Mouse (Mus musculus) hindbrain, postnatal 0 days (tissue): ENCODE measurements at regions not wholly inside any gene's neighbourhood (a gene's known extent, or its start where the extent isn't known, plus 50 kb on each side); places are given as distances from the start of the nearest gene placed in this dataset.

Experiments used
- ATAC-seq: fragments of 200-750 bp; cut with Nextera tagmentation; 2 replicates; pipeline ENCODE4 v1.8.0; 2017; ENCODE audit warnings: mild to moderate bottlenecking, moderate TSS enrichment, moderate library complexity
- DNase-seq: peaks from one replicate; pipeline ENCODE4 v3.0.0-alpha.2; 2015; ENCODE audit warnings: low spot score
- H3K27ac ChIP-seq: fragments of 300-500 bp; sonication (generic); 2 replicates; pipeline ENCODE4 v1.5.1; 2014; ENCODE audit warnings: mild to moderate bottlenecking
- H3K27me3 ChIP-seq: fragments of 300-500 bp; sonication (generic); 2 replicates; pipeline ENCODE4 v1.6.1; 2014; ENCODE audit warnings: low read length, mixed read lengths; ENCODE audit not compliant: insufficient read depth
- H3K36me3 ChIP-seq: fragments of 300-500 bp; sonication (generic); 2 replicates; pipeline ENCODE4 v1.6.1; 2014; ENCODE audit warnings: low read length, mixed read lengths; ENCODE audit not compliant: insufficient read depth
- H3K4me1 ChIP-seq: fragments of 300-500 bp; sonication (generic); 2 replicates; pipeline ENCODE4 v1.6.1; 2014; ENCODE audit warnings: antibody characterized with exemption, low read length, mixed read lengths; ENCODE audit not compliant: insufficient read depth
- H3K4me2 ChIP-seq: fragments of 300-500 bp; sonication (generic); 2 replicates; pipeline ENCODE4 v1.6.1; 2014; ENCODE audit warnings: low read depth, mild to moderate bottlenecking, low read length, moderate library complexity, mixed read lengths
- H3K4me3 ChIP-seq: fragments of 300-500 bp; sonication (generic); 2 replicates; pipeline ENCODE4 v1.5.1; 2014; ENCODE audit warnings: low read length
- H3K9ac ChIP-seq: fragments of 300-500 bp; sonication (generic); replicated peaks from 2 replicates; pipeline ENCODE4 v1.6.1; 2014; ENCODE audit warnings: mild to moderate bottlenecking, low read length, moderate library complexity, mixed read lengths
- H3K9me3 ChIP-seq: fragments of 300-500 bp; sonication (generic); 2 replicates; pipeline ENCODE4 v1.6.1; 2016; ENCODE audit warnings: low read length, mixed read lengths
- CTCF ChIP-seq: IDR thresholded peaks from 2 replicates; pipeline ENCODE4 v1.5.1; 2016; ENCODE audit warnings: antibody characterized with exemption, control low read depth, low read depth
- WGBS: fragments of 180-500 bp; shearing (Covaris S2); extraction: QIAGEN DNeasy Blood & Tissue Kit; methylation state at CpG from one replicate; pipeline ENCODE4 v1.1.7; 2014; 5-methylcytosine and 5-hydroxymethylcytosine counted together

- no peaks in the 10 kb centered on the region for H3K9me3 ChIP-seq
Measured at GRCm38 (mm10) chr10:119061349-119061850, 178.5 kb downstream of the Cand1 start.

GRCm38 (mm10) chr10:119058493-119059020 lies 181.3 kb downstream of the Cand1 start:
- Histone ChIP-seq H3K27ac (no peak overlapping the region), H3K4me3 (no peak overlapping the region), H3K4me2 (no peak overlapping the region), H3K9ac (no peak overlapping the region), H3K36me3 (no peaks in the 10 kb centered on the region), H3K9me3 (no peaks in the 10 kb centered on the region), H3K27me3 (0 out of 2 replicates have a peak, but pooled peaks cover 3% of the 10 kb centered on the region), H3K4me1 (no peaks in the 10 kb centered on the region)
- DNase-seq (no peak), ATAC-seq (no peak)
- TF ChIP-seq CTCF, result no peak
- WGBS, result 88% methylated on average over 10 of the region's 10 CpGs

More at GRCm38 (mm10) chr10:119061349-119061850, 178.5 kb downstream of the Cand1 start:
- no peak for DNase-seq
- no peak for ATAC-seq
- no peak overlapping the region for H3K9ac ChIP-seq
- 0 out of 2 replicates have a peak, but pooled peaks cover 3% of the 10 kb centered on the region for H3K27me3 ChIP-seq
- H3K4me2 ChIP-seq, result no peak overlapping the region
- H3K4me3 ChIP-seq, result no peak overlapping the region
- H3K36me3 ChIP-seq, result no peaks in the 10 kb centered on the region
- H3K27ac ChIP-seq, result no peak overlapping the region
- TF ChIP-seq CTCF, result no peak
- H3K4me1 ChIP-seq, result 0 out of 2 replicates have a peak, but pooled peaks cover 2% of the 10 kb centered on the region
- 91% methylated on average over 8 of the region's 8 CpGs for WGBS

GRCm38 (mm10) chr10:119055199-119055785 lies 184.6 kb downstream of the Cand1 start:
- no peak overlapping the region for H3K27ac ChIP-seq
- H3K4me1 ChIP-seq, result no peaks in the 10 kb centered on the region
- 27% methylated on average over 13 of the region's 13 CpGs for WGBS
- H3K4me2 ChIP-seq, result peak overlapping the region; percentile 38
- H3K9ac ChIP-seq, result no peak overlapping the region
- 0 out of 2 replicates have a peak, but pooled peaks cover 3% of the 10 kb centered on the region for H3K27me3 ChIP-seq
- ATAC-seq (peak; percentile 43; the same call in 1 of the 2 replicates), DNase-seq (peak; percentile 89)
- no peak overlapping the region for H3K4me3 ChIP-seq
- no peak for TF ChIP-seq CTCF
- no peaks in the 10 kb centered on the region for H3K9me3 ChIP-seq
- no peaks in the 10 kb centered on the region for H3K36me3 ChIP-seq

GRCm38 (mm10) chr10:119054191-119055175 lies 184.5 kb upstream of the Dyrk2 start:
- Histone ChIP-seq H3K4me2 (peak overlapping the region; percentile 38), H3K36me3 (no peaks in the 10 kb centered on the region), H3K9ac (no peak overlapping the region), H3K4me3 (no peak overlapping the region), H3K4me1 (no peaks in the 10 kb centered on the region), H3K27ac (no peak overlapping the region), H3K9me3 (no peaks in the 10 kb centered on the region), H3K27me3 (0 out of 2 replicates have a peak, but pooled peaks cover 3% of the 10 kb centered on the region)
- TF ChIP-seq CTCF, result no peak
- DNase-seq (no peak), ATAC-seq (no peak)
- WGBS, result 71% methylated on average over 22 of the region's 22 CpGs

GRCm38 (mm10) chr10:119052441-119053041 lies 182.5 kb upstream of the Dyrk2 start:
- DNase-seq, result no peak
- TF ChIP-seq CTCF, result peak; percentile 29
- Histone ChIP-seq H3K9me3 (no peaks in the 10 kb centered on the region), H3K27ac (no peak overlapping the region), H3K9ac (no peak overlapping the region), H3K4me2 (no peak overlapping the region), H3K4me1 (no peaks in the 10 kb centered on the region), H3K36me3 (no peaks in the 10 kb centered on the region), H3K4me3 (no peak overlapping the region), H3K27me3 (no peaks in the 10 kb centered on the region)
- WGBS, result 67% methylated on average over 1 of the region's 1 CpGs
- ATAC-seq, result no peak

GRCm38 (mm10) chr10:119051598-119051997 lies 181.6 kb upstream of the Dyrk2 start:
- Histone ChIP-seq H3K4me2 (no peak overlapping the region), H3K9me3 (no peaks in the 10 kb centered on the region), H3K27ac (no peak overlapping the region), H3K9ac (no peak overlapping the region), H3K36me3 (no peaks in the 10 kb centered on the region), H3K4me3 (no peak overlapping the region), H3K27me3 (no peaks in the 10 kb centered on the region), H3K4me1 (no peaks in the 10 kb centered on the region)
- TF ChIP-seq CTCF, result no peak
- ATAC-seq (no peak), DNase-seq (no peak)
- 49% methylated on average over 2 of the region's 2 CpGs for WGBS
